Mouse (Mus musculus) hindbrain, embryonic 10.5 days (tissue): Measurements from ENCODE around the gene Ppfibp2. TPM values are rescaled to one million over a fixed set of nuclear protein-coding genes. Genes with fewer than 3 reads are reported as not detected.

Experiments
- DNase-seq: peaks from one replicate; pipeline ENCODE4 v3.0.0-alpha.2; 2017; ENCODE audit warnings: low spot score
- H3K27ac ChIP-seq: fragments of 300-500 bp; sonication (generic); 2 replicates; pipeline ENCODE4 v1.5.1; 2016; ENCODE audit warnings: mild to moderate bottlenecking, moderate library complexity
- H3K27me3 ChIP-seq: fragments of 300-500 bp; sonication (generic); 2 replicates; pipeline ENCODE4 v1.6.1; 2016; ENCODE audit warnings: mild to moderate bottlenecking; ENCODE audit not compliant: poor library complexity, insufficient read depth, severe bottlenecking
- H3K36me3 ChIP-seq: fragments of 300-500 bp; sonication (generic); 2 replicates; pipeline ENCODE4 v1.6.1; 2016; ENCODE audit warnings: mild to moderate bottlenecking, moderate library complexity
- H3K4me1 ChIP-seq: fragments of 300-500 bp; sonication (generic); replicated peaks from 2 replicates; pipeline ENCODE4 v1.6.1; 2016; ENCODE audit warnings: mild to moderate bottlenecking
- H3K4me3 ChIP-seq: fragments of 300-500 bp; sonication (generic); 2 replicates; pipeline ENCODE4 v1.5.1; 2016; ENCODE audit warnings: mild to moderate bottlenecking, moderate library complexity
- H3K9me3 ChIP-seq: fragments of 300-500 bp; sonication (generic); 2 replicates; pipeline ENCODE4 v1.6.1; 2016; ENCODE audit warnings: mild to moderate bottlenecking, moderate library complexity
- WGBS: fragments of 180-500 bp; shearing (Covaris S2); methylation state at CpG from one replicate; pipeline ENCODE4 v1.1.7; 2016; 5-methylcytosine and 5-hydroxymethylcytosine counted together
- polyA plus RNA-seq: library from polyadenylated mRNA; unstranded; fragments of >200 nt; fragmentation: Nextera tagmentation; extraction: Ambion mirVana; gene quantifications from 2 replicates; pipeline ENCODE4 v1.2.1, GENCODE M21; 2016

Gene Ppfibp2
- polyA plus RNA-seq, 1 experiment from 2014 or later, result 7.4 TPM

GRCm38 (mm10) chr7:107702461-107703380 is 107.7 kb downstream of the Ppfibp2 start:
- peaks cover 26% of the 10 kb centered on the region for H3K27me3 ChIP-seq
- DNase-seq, result no peak
- no peaks in the 10 kb centered on the region for H3K9me3 ChIP-seq
- no peak overlapping the region for H3K4me3 ChIP-seq
- no peaks in the 10 kb centered on the region for H3K36me3 ChIP-seq
- H3K27ac ChIP-seq, result no peak overlapping the region
- 67% methylated on average over 13 of the region's 13 CpGs for WGBS
- H3K4me1 ChIP-seq, result peaks cover 6% of the 10 kb centered on the region

GRCm38 (mm10) chr7:107705941-107706340 is 110.9 kb downstream of the Ppfibp2 start:
- Histone ChIP-seq H3K4me1 (peaks cover 20% of the 10 kb centered on the region), H3K9me3 (no peaks in the 10 kb centered on the region), H3K27ac (no peak overlapping the region), H3K36me3 (no peaks in the 10 kb centered on the region), H3K4me3 (no peak overlapping the region), H3K27me3 (0 out of 2 replicates have a peak, but pooled peaks cover 7% of the 10 kb centered on the region)
- DNase-seq, result no peak
- WGBS, result 69% methylated on average over 5 of the region's 5 CpGs

DNA sequence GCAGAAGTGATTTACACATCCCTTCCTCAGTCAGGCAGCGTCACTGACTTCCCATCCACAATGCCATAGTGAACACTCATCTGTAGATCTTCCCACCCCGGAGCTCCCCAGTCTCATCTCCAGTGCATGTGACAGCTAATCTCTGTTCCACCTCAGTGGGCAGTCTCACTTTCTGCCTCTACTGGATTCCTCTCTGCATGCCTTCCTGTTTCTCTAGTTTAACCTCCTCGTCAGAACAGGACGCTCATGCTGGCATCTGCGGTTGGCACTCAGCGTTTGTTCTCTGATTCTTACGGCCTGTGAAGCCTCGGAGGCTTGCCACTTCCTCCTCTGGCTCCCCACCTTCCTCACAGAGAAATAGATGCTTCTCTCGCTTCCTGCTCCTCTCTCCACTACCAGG is 112.6 kb downstream of the Ppfibp2 start:
- no peaks in the 10 kb centered on the region for H3K9me3 ChIP-seq
- no peak overlapping the region for H3K4me3 ChIP-seq
- 71% methylated on average over 9 of the region's 9 CpGs for WGBS
- no peak for DNase-seq
- H3K4me1 ChIP-seq, result peaks cover 20% of the 10 kb centered on the region
- 0 out of 2 replicates have a peak, but pooled peaks cover 7% of the 10 kb centered on the region for H3K27me3 ChIP-seq
- no peak overlapping the region for H3K27ac ChIP-seq
- no peaks in the 10 kb centered on the region for H3K36me3 ChIP-seq

- peak; percentile 70 for DNase-seq
- H3K4me1 ChIP-seq, result peaks cover 17% of the 10 kb centered on the region
- no peaks in the 10 kb centered on the region for H3K9me3 ChIP-seq
- peak overlapping the region; percentile 42 for H3K4me3 ChIP-seq
- peak overlapping the region; percentile 75 for H3K27ac ChIP-seq
- H3K27me3 ChIP-seq, result 0 out of 2 replicates have a peak, but pooled peaks cover 3% of the 10 kb centered on the region
- WGBS, result 2% methylated on average over 10 of the region's 10 CpGs
- no peaks in the 10 kb centered on the region for H3K36me3 ChIP-seq
Measured at GRCm38 (mm10) chr7:107708491-107709112, 113.6 kb downstream of the Ppfibp2 start.

DNA sequence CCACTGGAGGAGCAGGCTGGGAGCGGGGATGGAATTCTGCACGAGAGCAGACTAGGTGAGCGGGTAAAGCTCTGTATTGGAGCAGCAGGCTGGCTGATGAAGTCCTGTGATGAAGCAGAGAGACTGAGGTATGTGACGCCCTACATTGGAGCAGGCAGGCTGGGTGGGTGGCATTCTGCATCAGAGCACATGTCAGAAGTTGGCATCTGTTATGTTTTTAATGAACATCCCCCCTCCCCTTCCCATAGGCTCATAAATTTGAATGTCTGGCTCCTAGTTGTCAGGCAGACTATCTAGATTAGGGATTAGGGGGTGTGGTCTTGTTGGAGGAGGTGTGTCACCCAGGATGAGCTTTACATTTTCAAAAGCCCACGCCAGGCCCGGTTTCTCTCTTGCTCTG is 117.7 kb downstream of the Ppfibp2 start:
- Histone ChIP-seq H3K36me3 (no peaks in the 10 kb centered on the region), H3K9me3 (no peaks in the 10 kb centered on the region), H3K27ac (no peak overlapping the region), H3K4me1 (peaks cover 13% of the 10 kb centered on the region), H3K27me3 (no peaks in the 10 kb centered on the region), H3K4me3 (no peak overlapping the region)
- DNase-seq, result no peak
- 73% methylated on average over 6 of the region's 6 CpGs for WGBS

DNA sequence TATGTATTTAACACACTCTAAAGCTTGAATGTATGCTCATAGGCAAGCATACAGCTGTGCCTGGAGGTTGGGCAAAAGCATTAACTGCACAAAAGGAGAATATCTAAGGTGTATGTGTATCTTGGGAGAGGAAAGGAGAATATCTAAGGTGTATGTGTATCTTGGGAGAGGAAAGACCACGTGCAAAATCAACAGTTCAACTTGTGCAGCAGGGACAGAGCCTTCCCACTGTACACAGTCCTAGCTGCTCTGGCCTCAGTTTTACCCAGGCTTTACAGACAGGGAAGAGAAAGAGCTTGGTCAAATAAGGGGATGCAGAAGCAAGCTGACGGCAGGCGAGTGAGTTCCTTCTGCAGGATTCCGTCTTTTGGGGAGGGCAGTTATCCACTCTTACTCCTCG is 119.1 kb downstream of the Ppfibp2 start:
- WGBS, result 82% methylated on average over 5 of the region's 5 CpGs
- H3K4me3 ChIP-seq, result no peak overlapping the region
- no peaks in the 10 kb centered on the region for H3K36me3 ChIP-seq
- peaks cover under 1% of the 10 kb centered on the region; the same call in 1 of the 2 replicates for H3K4me1 ChIP-seq
- H3K27me3 ChIP-seq, result no peaks in the 10 kb centered on the region
- no peaks in the 10 kb centered on the region for H3K9me3 ChIP-seq
- no peak for DNase-seq
- no peak overlapping the region for H3K27ac ChIP-seq

- H3K4me1 ChIP-seq, result no peaks in the 10 kb centered on the region
- 100% methylated on average over 1 of the region's 1 CpGs for WGBS
- no peak for DNase-seq
Measured at GRCm38 (mm10) chr7:107720771-107721170, 125.8 kb downstream of the Ppfibp2 start.

DNA sequence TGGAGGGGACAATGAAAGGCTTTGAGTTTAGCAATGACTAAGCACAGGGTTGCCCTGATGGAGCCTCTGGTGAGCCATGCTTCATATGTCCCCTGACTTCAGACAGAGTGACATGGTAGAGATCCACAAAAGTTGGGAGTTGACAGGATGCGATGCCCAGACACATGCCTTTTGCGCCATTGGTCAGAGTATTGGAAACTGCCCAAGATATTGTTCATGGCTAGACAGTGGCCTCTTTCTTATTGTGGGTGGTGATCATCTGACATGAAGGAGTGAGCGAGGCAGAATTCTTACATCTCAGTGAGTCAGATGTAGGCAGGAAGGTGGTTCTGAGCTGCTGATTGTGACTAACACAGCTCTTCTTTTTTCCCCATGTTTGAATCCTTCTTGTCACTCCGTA is 127.5 kb downstream of the Ppfibp2 start:
- 0 out of 2 replicates have a peak, but pooled peaks cover 1% of the 10 kb centered on the region for H3K36me3 ChIP-seq
- no peak overlapping the region for H3K27ac ChIP-seq
- WGBS, result 95% methylated on average over 4 of the region's 4 CpGs
- no peak for DNase-seq
- H3K27me3 ChIP-seq, result no peaks in the 10 kb centered on the region
- no peaks in the 10 kb centered on the region for H3K4me1 ChIP-seq
- H3K4me3 ChIP-seq, result no peak overlapping the region
- H3K9me3 ChIP-seq, result peaks cover 11% of the 10 kb centered on the region; the same call in 1 of the 2 replicates

More at GRCm38 (mm10) chr7:107720771-107721170, 125.8 kb downstream of the Ppfibp2 start:
- Histone ChIP-seq H3K4me3 (no peak overlapping the region), H3K9me3 (peaks cover 6% of the 10 kb centered on the region; the same call in 1 of the 2 replicates), H3K27ac (no peak overlapping the region), H3K36me3 (no peaks in the 10 kb centered on the region), H3K27me3 (no peaks in the 10 kb centered on the region)

DNA sequence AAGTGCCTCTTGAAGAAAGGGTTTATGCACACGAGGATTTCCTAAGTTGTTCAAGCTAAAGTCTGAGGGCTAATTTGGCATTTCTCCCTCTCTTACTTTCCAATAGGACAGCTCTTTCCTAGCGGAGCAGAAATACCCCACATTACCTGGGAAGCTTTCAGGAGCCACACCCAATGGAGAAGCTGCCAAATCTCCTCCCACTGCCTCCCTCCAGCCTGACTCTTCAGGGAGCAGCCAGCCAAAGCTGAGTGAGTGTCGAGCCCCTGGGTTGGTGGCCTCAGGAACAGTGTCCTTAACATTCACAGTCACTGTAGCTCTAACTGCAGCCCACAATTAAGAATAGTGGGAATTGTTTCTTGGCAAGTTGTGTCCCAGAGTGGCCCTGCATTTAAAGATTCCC is 132.5 kb downstream of the Ppfibp2 start:
- H3K27ac ChIP-seq, result no peak overlapping the region

GRCm38 (mm10) chr7:107730587-107730986 is 135.6 kb downstream of the Ppfibp2 start:
- no peak for DNase-seq
- H3K36me3 ChIP-seq, result 0 out of 2 replicates have a peak, but pooled peaks cover 10% of the 10 kb centered on the region
- no peak overlapping the region for H3K27ac ChIP-seq
- H3K4me1 ChIP-seq, result no peaks in the 10 kb centered on the region
- no peaks in the 10 kb centered on the region for H3K27me3 ChIP-seq
- no peak overlapping the region for H3K4me3 ChIP-seq
- peaks cover 7% of the 10 kb centered on the region; the same call in 1 of the 2 replicates for H3K9me3 ChIP-seq
- WGBS, result 86% methylated on average over 10 of the region's 10 CpGs

More for the DNA sequence above, 132.5 kb downstream of the Ppfibp2 start:
- no peak for DNase-seq
- Histone ChIP-seq H3K4me3 (no peak overlapping the region), H3K36me3 (0 out of 2 replicates have a peak, but pooled peaks cover 10% of the 10 kb centered on the region), H3K27me3 (no peaks in the 10 kb centered on the region), H3K9me3 (peaks cover 11% of the 10 kb centered on the region; the same call in 1 of the 2 replicates), H3K4me1 (no peaks in the 10 kb centered on the region)
- 68% methylated on average over 3 of the region's 3 CpGs for WGBS

- Histone ChIP-seq H3K27ac (no peak overlapping the region), H3K9me3 (no peaks in the 10 kb centered on the region), H3K36me3 (0 out of 2 replicates have a peak, but pooled peaks cover 5% of the 10 kb centered on the region), H3K4me3 (no peak overlapping the region), H3K27me3 (no peaks in the 10 kb centered on the region), H3K4me1 (no peaks in the 10 kb centered on the region)
- 79% methylated on average over 2 of the region's 2 CpGs for WGBS
- no peak for DNase-seq
Measured at GRCm38 (mm10) chr7:107733162-107733561, 138.2 kb downstream of the Ppfibp2 start.

DNA sequence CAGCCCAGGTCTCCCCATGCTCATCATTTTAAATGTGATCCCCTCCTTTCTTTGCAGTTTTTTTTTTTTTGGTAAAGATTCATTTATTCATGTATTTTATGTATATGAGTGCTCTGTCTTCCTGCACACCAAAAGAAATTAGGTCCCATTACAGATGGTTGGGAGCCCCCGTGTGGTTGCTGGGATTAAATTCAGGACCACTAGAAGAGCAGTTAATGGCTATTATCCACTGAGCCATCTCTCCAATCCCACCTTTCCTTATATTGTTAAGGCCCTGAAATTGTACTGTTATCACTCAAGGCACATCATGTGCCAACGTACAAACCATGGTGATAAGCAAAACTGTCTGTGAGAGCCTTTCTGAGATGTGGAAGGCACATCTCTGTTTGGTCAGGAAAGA is 143.7 kb downstream of the Ppfibp2 start:
- Histone ChIP-seq H3K9me3 (no peaks in the 10 kb centered on the region), H3K27ac (no peak overlapping the region), H3K4me3 (no peak overlapping the region), H3K36me3 (peaks cover 9% of the 10 kb centered on the region; the same call in 1 of the 2 replicates), H3K4me1 (no peaks in the 10 kb centered on the region), H3K27me3 (no peaks in the 10 kb centered on the region)
- peak; percentile 21 for DNase-seq
- WGBS, result 34% methylated on average over 2 of the region's 2 CpGs
